Mouse (Mus musculus) telencephalon, adult 2 months (tissue): Measurements from ENCODE around the gene Gch1.
"Not testable (repeated sequence)": the region's sequence is repeated elsewhere in the genome, so short reads cannot be mapped to it uniquely, and the experiment has no call there.

Source experiments
- DNase-seq: peaks from one replicate; pipeline ENCODE4 v3.0.0-alpha.2; 2011; ENCODE audit warnings: low read depth, low spot score

Gch1 gene

GRCm38 (mm10) chr14:47165741-47166140 is 23.5 kb downstream of the Gch1 start:
- no peak for DNase-seq

GRCm38 (mm10) chr14:47165117-47165516 is 24.1 kb downstream of the Gch1 start:
- DNase-seq: no peak

- DNase-seq: no peak
Observed at GRCm38 (mm10) chr14:47161921-47162427, 27.2 kb downstream of the Gch1 start.

GRCm38 (mm10) chr14:47160051-47160640 is 29.1 kb downstream of the Gch1 start:
- no peak for DNase-seq

GRCm38 (mm10) chr14:47154303-47154702 is 34.9 kb downstream of the Gch1 start:
- no peak for DNase-seq

GRCm38 (mm10) chr14:47151306-47151705 is 37.9 kb downstream of the Gch1 start:
- DNase-seq: no peak

GRCm38 (mm10) chr14:47144326-47144725 is 44.9 kb downstream of the Gch1 start:
- no peak for DNase-seq

GRCm38 (mm10) chr14:47138853-47139252 is 50.4 kb downstream of the Gch1 start:
- no peak for DNase-seq

GRCm38 (mm10) chr14:47136637-47137036 is 52.6 kb downstream of the Gch1 start:
- no peak for DNase-seq

- DNase-seq: no peak
Observed at GRCm38 (mm10) chr14:47133948-47134347, 55.3 kb downstream of the Gch1 start.

- no peak for DNase-seq
Observed at GRCm38 (mm10) chr14:47127987-47128386, 61.2 kb downstream of the Gch1 start.

- no peak for DNase-seq
Observed at GRCm38 (mm10) chr14:47117522-47117921, 71.7 kb downstream of the Gch1 start.

- DNase-seq: no peak
Observed at GRCm38 (mm10) chr14:47116062-47116762, 73.0 kb downstream of the Gch1 start.

- no peak for DNase-seq
Observed at GRCm38 (mm10) chr14:47115154-47115553, 74.1 kb downstream of the Gch1 start.

- no peak for DNase-seq
Observed at GRCm38 (mm10) chr14:47111341-47111740, 77.9 kb downstream of the Gch1 start.

- DNase-seq: not testable (repeated sequence)
Observed at GRCm38 (mm10) chr14:47110391-47110790, 78.8 kb downstream of the Gch1 start.

GRCm38 (mm10) chr14:47107461-47107860 is 81.8 kb downstream of the Gch1 start:
- no peak for DNase-seq

- DNase-seq: no peak
Observed at GRCm38 (mm10) chr14:47105755-47106154, 83.5 kb downstream of the Gch1 start.

- DNase-seq: no peak
Observed at GRCm38 (mm10) chr14:47105174-47105557, 84.0 kb downstream of the Gch1 start.

GRCm38 (mm10) chr14:47104246-47105173 is 84.7 kb downstream of the Gch1 start:
- no peak for DNase-seq
